Mouse (Mus musculus) liver, adult 2 months (tissue): ENCODE data around the gene Dlx1. TPM values are rescaled to one million over a fixed set of nuclear protein-coding genes. Genes with fewer than 3 reads are reported as not detected.
A peak's percentile ranks its signal among the peaks of the same experiment; 100 is the strongest.

Experiments
- DNase-seq: peaks from one replicate; pipeline ENCODE4 v3.0.0-alpha.2; 2011; ENCODE audit warnings: low read depth, low spot score; ENCODE audit errors: extremely low read depth
- H3K27ac ChIP-seq: fragments of 200-500 bp; replicated peaks from 2 replicates; pipeline ENCODE4 v1.5.1; 2012; ENCODE audit warnings: low read depth, mild to moderate bottlenecking, control low read depth, inconsistent platforms, low read length; ENCODE audit not compliant: insufficient read depth
- H3K27me3 ChIP-seq: fragments of 200-500 bp; 2 replicates; pipeline ENCODE4 v1.6.1; 2012; ENCODE audit warnings: mild to moderate bottlenecking, moderate library complexity, low read length, inconsistent platforms; ENCODE audit not compliant: control insufficient read depth, insufficient read depth
- H3K36me3 ChIP-seq: fragments of 200-500 bp; 2 replicates; pipeline ENCODE4 v1.6.1; 2012; ENCODE audit warnings: low read length, inconsistent platforms; ENCODE audit not compliant: control insufficient read depth, insufficient read depth
- H3K4me1 ChIP-seq: fragments of 200-500 bp; 2 replicates; pipeline ENCODE4 v1.6.1; 2011; ENCODE audit warnings: low read length; ENCODE audit not compliant: control insufficient read depth, insufficient read depth
- H3K4me3 ChIP-seq: fragments of 200-500 bp; 2 replicates; pipeline ENCODE4 v1.5.1; 2011; ENCODE audit warnings: low read depth, mild to moderate bottlenecking, control low read depth, low read length, moderate library complexity; ENCODE audit not compliant: insufficient read depth
- H3K79me2 ChIP-seq: fragments of 200-500 bp; 2 replicates; pipeline ENCODE4 v1.6.1; 2012; ENCODE audit warnings: inconsistent platforms, mild to moderate bottlenecking, low read length, moderate library complexity; ENCODE audit not compliant: control insufficient read depth, insufficient read depth
- H3K9ac ChIP-seq: fragments of 200-500 bp; 2 replicates; pipeline ENCODE4 v1.6.1; 2012; ENCODE audit warnings: low read depth, mild to moderate bottlenecking, control low read depth, inconsistent platforms, low read length
- CTCF ChIP-seq: fragments of 200-500 bp; IDR thresholded peaks from 2 replicates; pipeline ENCODE4 v1.5.1; 2011; ENCODE audit warnings: low read depth, low read length, control low read depth
- POLR2A ChIP-seq: fragments of 200-500 bp; IDR thresholded peaks from 2 replicates; pipeline ENCODE4 v1.6.1; 2011; ENCODE audit warnings: low read length, control low read depth; ENCODE audit not compliant: insufficient read depth; ENCODE audit errors: extremely low read depth
- WGBS: fragments of 180-500 bp; shearing (Covaris S2); methylation state at CpG from one replicate; pipeline ENCODE4 v1.1.7; 2018; 5-methylcytosine and 5-hydroxymethylcytosine counted together
- polyA plus RNA-seq: library from polyadenylated mRNA; depleted of rRNA; stranded (reverse); fragments of >200 nt; gene quantifications from 2 replicates; pipeline ENCODE4 v1.2.3, GENCODE M21; 2012
- total RNA-seq: library from RNA; depleted of rRNA; stranded (reverse); fragments of >200 nt; gene quantifications from 2 replicates; pipeline ENCODE4 v1.2.3, GENCODE M21; 2014

The Dlx1 gene
- total and polyA plus RNA-seq, 2 experiments = not detected

GRCm38 (mm10) chr2:71529511-71530351 lies 1.8 kb downstream of the Dlx1 start:
- Histone ChIP-seq H3K79me2 (no peaks in the 10 kb centered on the region), H3K27me3 (peaks cover 54% of the 10 kb centered on the region), H3K4me3 (peak overlapping the region; percentile 51; the same call in 1 of the 2 replicates), H3K9ac (no peak overlapping the region), H3K36me3 (no peaks in the 10 kb centered on the region), H3K4me1 (0 out of 2 replicates have a peak, but pooled peaks cover 3% of the 10 kb centered on the region), H3K27ac (no peak overlapping the region)
- WGBS = 1% methylated on average over 60 of the region's 60 CpGs
- DNase-seq = peak; percentile 75
- no peak for TF ChIP-seq POLR2A
- no peak for TF ChIP-seq CTCF

- Histone ChIP-seq H3K27me3 (peaks cover 60% of the 10 kb centered on the region), H3K9ac (no peak overlapping the region), H3K27ac (no peak overlapping the region), H3K4me3 (no peak overlapping the region), H3K36me3 (no peaks in the 10 kb centered on the region), H3K79me2 (no peaks in the 10 kb centered on the region), H3K4me1 (0 out of 2 replicates have a peak, but pooled peaks cover 3% of the 10 kb centered on the region)
- TF ChIP-seq POLR2A (no peak), CTCF (no peak)
- WGBS = 5% methylated on average over 34 of the region's 34 CpGs
- DNase-seq = no peak
Measured at GRCm38 (mm10) chr2:71530391-71531123, 2.6 kb downstream of the Dlx1 start.

- Histone ChIP-seq H3K9ac (no peak overlapping the region), H3K4me1 (0 out of 2 replicates have a peak, but pooled peaks cover 3% of the 10 kb centered on the region), H3K4me3 (no peak overlapping the region), H3K36me3 (no peaks in the 10 kb centered on the region), H3K27ac (no peak overlapping the region), H3K79me2 (no peaks in the 10 kb centered on the region), H3K27me3 (peaks cover 57% of the 10 kb centered on the region)
- WGBS = 2% methylated on average over 12 of the region's 12 CpGs
- no peak for DNase-seq
- TF ChIP-seq CTCF (no peak), POLR2A (no peak)
Measured at GRCm38 (mm10) chr2:71531124-71531590, 3.2 kb downstream of the Dlx1 start.

- peaks cover 58% of the 10 kb centered on the region for H3K27me3 ChIP-seq
- no peak overlapping the region for H3K4me3 ChIP-seq
- H3K36me3 ChIP-seq = no peaks in the 10 kb centered on the region
- 6% methylated on average over 43 of the region's 43 CpGs for WGBS
- H3K27ac ChIP-seq = no peak overlapping the region
- no peak for DNase-seq
- no peak overlapping the region for H3K9ac ChIP-seq
- no peaks in the 10 kb centered on the region for H3K79me2 ChIP-seq
- 0 out of 2 replicates have a peak, but pooled peaks cover 3% of the 10 kb centered on the region for H3K4me1 ChIP-seq
- TF ChIP-seq POLR2A (no peak), CTCF (no peak)
Measured at GRCm38 (mm10) chr2:71531990-71532970, 4.4 kb downstream of the Dlx1 start.

GRCm38 (mm10) chr2:71533094-71533493 lies 5.2 kb downstream of the Dlx1 start:
- H3K27ac ChIP-seq = no peak overlapping the region
- H3K36me3 ChIP-seq = no peaks in the 10 kb centered on the region
- 0 out of 2 replicates have a peak, but pooled peaks cover 3% of the 10 kb centered on the region for H3K4me1 ChIP-seq
- no peaks in the 10 kb centered on the region for H3K79me2 ChIP-seq
- no peak for DNase-seq
- peaks cover 55% of the 10 kb centered on the region for H3K27me3 ChIP-seq
- TF ChIP-seq POLR2A = no peak
- no peak for TF ChIP-seq CTCF
- 11% methylated on average over 5 of the region's 5 CpGs for WGBS
- H3K9ac ChIP-seq = no peak overlapping the region
- no peak overlapping the region for H3K4me3 ChIP-seq
